Mouse (Mus musculus) erythroblast, adult 5-6 weeks (primary cell): Measurements from ENCODE around the gene F5. TPM values are rescaled to one million over a fixed set of nuclear protein-coding genes. Genes with fewer than 3 reads are reported as not detected.

Source experiments
- total RNA-seq, 2 experiments: library from RNA; stranded (forward) in 1 of 2; stranded (reverse) in 1 of 2; fragments of 150-400 nt in 1 of 2; fragments of 200-764, 138-1000 nt in 1 of 2; gene quantifications; 2 replicates each; pipeline versions ENCODE4 v1.2.3 to v1.2.4; 2015 to 2017; ENCODE audit warnings: low replicate concordance in 2 of 2

The F5 gene
- total RNA-seq, 2 experiments from 2014 or later: 6.2 to 15.8 TPM

Other genes with a start within 250 kb of the F5 start
- 10.9 and 25.9 TPM in 2 replicates for gene Scyl3, start 222.7 kb upstream of the F5 start, total RNA-seq (2015; ENCODE audit: low replicate concordance)
- 6.4 and 6.5 TPM in 2 replicates for gene Scyl3, start 222.7 kb upstream of the F5 start, total RNA-seq (2017; ENCODE audit: low replicate concordance)
- gene BC055324, start 157.0 kb upstream of the F5 start, total RNA-seq (2015; ENCODE audit: low replicate concordance): 5.4 and 14.4 TPM in 2 replicates
- 5.2 and 6.9 TPM in 2 replicates for gene BC055324, start 157.0 kb upstream of the F5 start, total RNA-seq (2017; ENCODE audit: low replicate concordance)
- 1.9 TPM in 1 of 2 replicates, not detected in the other for gene Mettl18, start 156.9 kb upstream of the F5 start, total RNA-seq (2015; ENCODE audit: low replicate concordance)
- 0.94 and 1.4 TPM in 2 replicates for gene Mettl18, start 156.9 kb upstream of the F5 start, total RNA-seq (2017; ENCODE audit: low replicate concordance)
- not detected in 2 replicates for gene Sele, start 103.6 kb upstream of the F5 start, total RNA-seq (2015; ENCODE audit: low replicate concordance)
- not detected in 2 replicates for gene Sele, start 103.6 kb upstream of the F5 start, total RNA-seq (2017; ENCODE audit: low replicate concordance)
- gene Sell, start 89.9 kb upstream of the F5 start, total RNA-seq (2015; ENCODE audit: low replicate concordance): 74.2 and 94.7 TPM in 2 replicates
- gene Sell, start 89.9 kb upstream of the F5 start, total RNA-seq (2017; ENCODE audit: low replicate concordance): 43.8 and 69.9 TPM in 2 replicates
- 1.3 TPM in 1 of 2 replicates, not detected in the other for gene Selp, start 36.6 kb upstream of the F5 start, total RNA-seq (2015; ENCODE audit: low replicate concordance)
- gene Selp, start 36.6 kb upstream of the F5 start, total RNA-seq (2017; ENCODE audit: low replicate concordance): 0.84 TPM in 1 of 2 replicates, not detected in the other
- 1.9 and 2.7 TPM in 2 replicates for gene Slc19a2, start 97.2 kb downstream of the F5 start, total RNA-seq (2015; ENCODE audit: low replicate concordance)
- 1.8 and 3.8 TPM in 2 replicates for gene Slc19a2, start 97.2 kb downstream of the F5 start, total RNA-seq (2017; ENCODE audit: low replicate concordance)
- gene Ccdc181, start 123.7 kb downstream of the F5 start, total RNA-seq (2015; ENCODE audit: low replicate concordance): 3.3 and 4.8 TPM in 2 replicates
- 2.1 and 2.5 TPM in 2 replicates for gene Ccdc181, start 123.7 kb downstream of the F5 start, total RNA-seq (2017; ENCODE audit: low replicate concordance)
- gene Nme7, start 152.3 kb downstream of the F5 start, total RNA-seq (2015; ENCODE audit: low replicate concordance): 13.0 and 22.5 TPM in 2 replicates
- 12.0 and 14.9 TPM in 2 replicates for gene Nme7, start 152.3 kb downstream of the F5 start, total RNA-seq (2017; ENCODE audit: low replicate concordance)
- gene Blzf1, start 155.7 kb downstream of the F5 start, total RNA-seq (2015; ENCODE audit: low replicate concordance): 6.1 and 11.5 TPM in 2 replicates
- 3.2 and 11.4 TPM in 2 replicates for gene Blzf1, start 155.7 kb downstream of the F5 start, total RNA-seq (2017; ENCODE audit: low replicate concordance)